Mouse (Mus musculus) neural tube, embryonic 13.5 days (tissue): ENCODE data around the gene Npy4r. TPM values are rescaled to one million over a fixed set of nuclear protein-coding genes. Genes with fewer than 3 reads are reported as not detected.

Experiments used
- ATAC-seq: fragments of 200-750 bp; cut with Nextera tagmentation; 2 replicates; pipeline ENCODE4 v1.8.0; 2017; ENCODE audit warnings: low read depth, mild to moderate bottlenecking, moderate TSS enrichment, moderate library complexity
- H3K27ac ChIP-seq: fragments of 300-500 bp; sonication (generic); replicated peaks from 2 replicates; pipeline ENCODE4 v1.5.1; 2015; ENCODE audit warnings: moderate library complexity, mild to moderate bottlenecking, inconsistent platforms
- H3K27me3 ChIP-seq: fragments of 300-500 bp; sonication (generic); 2 replicates; pipeline ENCODE4 v1.6.1; 2015; ENCODE audit warnings: mild to moderate bottlenecking, inconsistent platforms
- H3K36me3 ChIP-seq: fragments of 300-500 bp; sonication (generic); 2 replicates; pipeline ENCODE4 v1.6.1; 2015; ENCODE audit warnings: mild to moderate bottlenecking, inconsistent platforms
- H3K4me1 ChIP-seq: fragments of 300-500 bp; sonication (generic); replicated peaks from 2 replicates; pipeline ENCODE4 v1.6.1; 2015; ENCODE audit warnings: inconsistent platforms
- H3K4me2 ChIP-seq: fragments of 300-500 bp; sonication (generic); 2 replicates; pipeline ENCODE4 v1.6.1; 2015; ENCODE audit warnings: inconsistent platforms, mild to moderate bottlenecking, moderate library complexity
- H3K4me3 ChIP-seq: fragments of 300-500 bp; sonication (generic); 2 replicates; pipeline ENCODE4 v1.5.1; 2015; ENCODE audit warnings: mild to moderate bottlenecking, inconsistent platforms
- H3K9ac ChIP-seq: fragments of 300-500 bp; sonication (generic); 2 replicates; pipeline ENCODE4 v1.6.1; 2015; ENCODE audit warnings: moderate library complexity, mild to moderate bottlenecking, inconsistent platforms
- H3K9me3 ChIP-seq: fragments of 300-500 bp; sonication (generic); 2 replicates; pipeline ENCODE4 v1.6.1; 2016; ENCODE audit warnings: inconsistent platforms
- WGBS: fragments of 180-500 bp; shearing (Covaris S2); methylation state at CpG from one replicate; pipeline ENCODE4 v1.1.7; 2015; 5-methylcytosine and 5-hydroxymethylcytosine counted together
- polyA plus RNA-seq: library from polyadenylated mRNA; unstranded; fragments of >200 nt; fragmentation: Nextera tagmentation; extraction: Ambion mirVana; gene quantifications from 2 replicates; pipeline ENCODE4 v1.2.1, GENCODE M21; 2015

The Npy4r gene
- polyA plus RNA-seq, 1 experiment from 2014 or later = not detected

DNA sequence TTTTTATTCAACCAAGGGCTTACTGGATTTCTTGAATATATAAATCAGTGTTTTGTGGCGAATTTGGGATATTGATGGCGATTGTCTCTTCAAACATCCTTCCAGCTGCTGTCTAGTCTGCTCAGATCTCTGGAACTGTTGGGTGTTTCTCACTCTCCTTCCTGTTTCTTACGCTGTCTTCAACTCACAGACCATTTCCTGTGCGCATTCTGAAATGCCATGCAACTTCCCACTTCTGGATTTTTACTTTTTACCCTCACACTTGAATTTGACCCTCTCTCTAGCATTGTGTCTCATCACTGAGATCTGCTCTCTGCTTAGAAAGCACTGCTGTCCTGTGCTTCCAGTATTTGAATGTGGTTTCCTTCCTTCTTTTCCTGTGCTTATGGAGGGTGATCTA, 44.7 kb downstream of the Npy4r start:
- 81% methylated on average over 4 of the region's 4 CpGs for WGBS
- no peak for ATAC-seq
- Histone ChIP-seq H3K36me3 (no peaks in the 10 kb centered on the region), H3K27ac (no peak overlapping the region), H3K9me3 (no peaks in the 10 kb centered on the region), H3K4me2 (no peak overlapping the region), H3K4me3 (no peak overlapping the region), H3K4me1 (0 out of 2 replicates have a peak, but pooled peaks cover 4% of the 10 kb centered on the region), H3K27me3 (no peaks in the 10 kb centered on the region), H3K9ac (no peak overlapping the region)

- ATAC-seq = no peak
- Histone ChIP-seq H3K4me2 (no peak overlapping the region), H3K27ac (no peak overlapping the region), H3K27me3 (no peaks in the 10 kb centered on the region), H3K4me1 (0 out of 2 replicates have a peak, but pooled peaks cover 4% of the 10 kb centered on the region), H3K4me3 (no peak overlapping the region), H3K9ac (no peak overlapping the region), H3K36me3 (no peaks in the 10 kb centered on the region), H3K9me3 (no peaks in the 10 kb centered on the region)
- 57% methylated on average over 12 of the region's 12 CpGs for WGBS
These were observed 45.8 kb downstream of the Npy4r start for GRCm38 (mm10) chr14:34106389-34107062.

DNA sequence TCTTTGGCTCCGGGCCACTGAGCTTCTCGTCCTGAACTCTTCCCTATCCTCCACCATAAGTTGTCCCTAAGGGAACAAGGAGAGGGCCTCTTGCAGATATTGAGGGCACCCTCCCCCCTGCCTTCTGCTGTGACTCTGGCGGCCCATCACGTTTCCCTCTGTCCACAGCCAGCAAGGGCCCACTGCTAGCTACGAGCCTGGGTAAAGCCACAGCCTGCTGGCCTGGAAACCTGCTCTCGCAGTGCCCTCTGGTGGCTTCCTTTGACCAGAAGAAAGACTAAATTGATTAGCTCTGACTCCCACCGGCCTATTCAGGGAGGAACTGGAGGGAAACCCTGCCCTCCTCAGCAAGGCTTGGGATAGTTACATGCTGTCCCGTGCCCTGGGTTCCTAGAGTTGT, 47.4 kb downstream of the Npy4r start:
- peak; percentile 43; the same call in 1 of the 2 replicates for ATAC-seq
- Histone ChIP-seq H3K27ac (no peak overlapping the region), H3K9ac (no peak overlapping the region), H3K9me3 (no peaks in the 10 kb centered on the region), H3K36me3 (no peaks in the 10 kb centered on the region), H3K4me2 (no peak overlapping the region), H3K4me3 (no peak overlapping the region), H3K27me3 (no peaks in the 10 kb centered on the region), H3K4me1 (0 out of 2 replicates have a peak, but pooled peaks cover 4% of the 10 kb centered on the region)
- 22% methylated on average over 8 of the region's 8 CpGs for WGBS

- Histone ChIP-seq H3K36me3 (no peaks in the 10 kb centered on the region), H3K4me1 (0 out of 2 replicates have a peak, but pooled peaks cover 4% of the 10 kb centered on the region), H3K9ac (no peak overlapping the region), H3K9me3 (no peaks in the 10 kb centered on the region), H3K27me3 (no peaks in the 10 kb centered on the region), H3K27ac (no peak overlapping the region), H3K4me2 (no peak overlapping the region), H3K4me3 (no peak overlapping the region)
- WGBS = 84% methylated on average over 3 of the region's 3 CpGs
- no peak for ATAC-seq
These were observed 48.4 kb downstream of the Npy4r start for GRCm38 (mm10) chr14:34103855-34104254.

- 77% methylated on average over 5 of the region's 5 CpGs for WGBS
These were observed 49.7 kb downstream of the Npy4r start, which contains the start of gene A630023A22Rik for GRCm38 (mm10) chr14:34102601-34103000. TSS of gene A630023A22Rik (minus strand) at chr14:34102754.

DNA sequence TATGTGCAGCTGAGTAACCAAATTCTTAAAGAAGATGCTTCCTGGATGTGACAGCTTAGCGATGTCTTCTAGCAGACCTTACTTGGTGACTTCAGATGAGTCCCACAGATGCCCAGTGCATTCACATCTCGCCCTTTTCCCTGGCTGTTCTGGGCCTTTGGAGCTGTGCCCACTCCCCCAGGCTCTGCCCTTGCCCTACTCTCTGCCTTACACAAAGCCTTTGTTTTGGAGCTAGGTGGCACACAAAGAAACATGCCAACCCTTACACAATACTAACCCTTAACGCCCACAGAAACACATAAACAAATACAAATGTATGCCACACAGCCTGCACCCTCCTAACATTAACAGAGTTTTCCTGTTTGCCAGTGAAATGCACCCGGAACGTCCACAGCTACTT, 56.1 kb downstream of the Npy4r start:
- Histone ChIP-seq H3K4me2 (no peak overlapping the region), H3K27me3 (no peaks in the 10 kb centered on the region), H3K4me3 (no peak overlapping the region), H3K9ac (no peak overlapping the region), H3K27ac (no peak overlapping the region), H3K4me1 (no peaks in the 10 kb centered on the region), H3K9me3 (no peaks in the 10 kb centered on the region), H3K36me3 (no peaks in the 10 kb centered on the region)
- ATAC-seq = no peak
- 86% methylated on average over 5 of the region's 5 CpGs for WGBS

More at GRCm38 (mm10) chr14:34102601-34103000, 49.7 kb downstream of the Npy4r start, which contains the start of gene A630023A22Rik:
- Histone ChIP-seq H3K9me3 (no peaks in the 10 kb centered on the region), H3K4me1 (0 out of 2 replicates have a peak, but pooled peaks cover 4% of the 10 kb centered on the region), H3K27me3 (no peaks in the 10 kb centered on the region), H3K4me2 (no peak within 1 kb of the TSS), H3K4me3 (no peak within 1 kb of the TSS), H3K36me3 (no peaks in the 10 kb centered on the region), H3K9ac (no peak within 1 kb of the TSS), H3K27ac (no peak within 1 kb of the TSS)
- no peak for ATAC-seq

Other genes starting within 250 kb of the Npy4r start
- gene Gdf10, start 228.9 kb downstream of the Npy4r start, polyA plus RNA-seq = 9.2 and 9.8 TPM in 2 replicates
- gene Gdf2, start 211.4 kb downstream of the Npy4r start, polyA plus RNA-seq = not detected in 2 replicates
- gene Rbp3, start 198.5 kb downstream of the Npy4r start, polyA plus RNA-seq = not detected in 2 replicates
- 0.18 and 0.33 TPM in 2 replicates for gene Zfp488, start 173.7 kb downstream of the Npy4r start, polyA plus RNA-seq
- not detected in 2 replicates for gene Gm30083, start 137.3 kb downstream of the Npy4r start, polyA plus RNA-seq
- gene Gm5460, start 135.7 kb downstream of the Npy4r start, polyA plus RNA-seq = not detected in 2 replicates
- not detected in 2 replicates for gene Antxrl, start 99.8 kb downstream of the Npy4r start, polyA plus RNA-seq
- not detected in 2 replicates for gene Anxa8, start 66.5 kb downstream of the Npy4r start, polyA plus RNA-seq
- gene A630023A22Rik, start 49.7 kb downstream of the Npy4r start, polyA plus RNA-seq = not detected in 2 replicates
- 3.1 and 3.5 TPM in 2 replicates for gene Gprin2, start 49.2 kb upstream of the Npy4r start, polyA plus RNA-seq
- 0.41 and 0.54 TPM in 2 replicates for gene Syt15, start 67.1 kb upstream of the Npy4r start, polyA plus RNA-seq
- gene Shld2, start 158.0 kb upstream of the Npy4r start, polyA plus RNA-seq = 5.8 and 6.0 TPM in 2 replicates
- gene Glud1, start 158.2 kb upstream of the Npy4r start, polyA plus RNA-seq = 109 and 111 TPM in 2 replicates
- gene Fam25c, start 202.9 kb upstream of the Npy4r start, polyA plus RNA-seq = not detected in 2 replicates
- gene Sncg, start 222.3 kb upstream of the Npy4r start, polyA plus RNA-seq = 641 and 796 TPM in 2 replicates
- 6.0 and 6.2 TPM in 2 replicates for gene Mmrn2, start 223.0 kb upstream of the Npy4r start, polyA plus RNA-seq